Mouse (Mus musculus): Measurements from ENCODE around the gene Dnajb12. TPM values are rescaled to one million over a fixed set of nuclear protein-coding genes. Genes with fewer than 3 reads are reported as not detected.

Gene Dnajb12
- total and polyA plus RNA-seq, 2 experiments from 2014 or later: 23.5 to 41.1 TPM

GRCm38 (mm10) chr10:59900939-59901338 is 21.6 kb downstream of the Dnajb12 start:
- Histone ChIP-seq H3K4me1 (ENCODE audit: insufficient read depth) (peaks cover 46% of the 10 kb centered on the region), H3K27me3 (ENCODE audit: insufficient read depth, low read length) (no peaks in the 10 kb centered on the region), H3K4me3 (ENCODE audit: low read depth, low read length) (no peak overlapping the region), H3K9ac (no peak overlapping the region), H3K9me3 (ENCODE audit: low read length) (no peaks in the 10 kb centered on the region), H3K27ac (ENCODE audit: low read depth, low read length) (peak overlapping the region; percentile 96), H3K36me3 (ENCODE audit: insufficient read depth) (peaks cover 11% of the 10 kb centered on the region), H3K4me2 (ENCODE audit: low read depth) (no peak overlapping the region)
- DNase-seq (no peak), ATAC-seq (no peak)
- WGBS: 36% methylated on average over 4 of the region's 4 CpGs
- TF ChIP-seq CTCF (IDR thresholded peaks at IDR 0.05; ENCODE audit: low read depth): no peak

- Histone ChIP-seq H3K9ac (no peak overlapping the region), H3K27ac (ENCODE audit: low read depth, low read length) (0 out of 2 replicates have a peak overlapping the region, but pooled peaks have one; percentile 16), H3K4me2 (ENCODE audit: low read depth) (no peak overlapping the region), H3K4me1 (ENCODE audit: insufficient read depth) (peaks cover 43% of the 10 kb centered on the region), H3K4me3 (ENCODE audit: low read depth, low read length) (no peak overlapping the region), H3K9me3 (ENCODE audit: low read length) (no peaks in the 10 kb centered on the region), H3K36me3 (ENCODE audit: insufficient read depth) (peaks cover 7% of the 10 kb centered on the region), H3K27me3 (ENCODE audit: insufficient read depth, low read length) (no peaks in the 10 kb centered on the region)
- 89% methylated on average over 1 of the region's 1 CpGs for WGBS
- DNase-seq (no peak), ATAC-seq (no peak)
- TF ChIP-seq CTCF (IDR thresholded peaks at IDR 0.05; ENCODE audit: low read depth): no peak
These were observed 22.1 kb downstream of the Dnajb12 start for GRCm38 (mm10) chr10:59901463-59901862.

- Histone ChIP-seq H3K27me3 (ENCODE audit: insufficient read depth, low read length) (no peaks in the 10 kb centered on the region), H3K4me1 (ENCODE audit: insufficient read depth) (peaks cover 37% of the 10 kb centered on the region), H3K36me3 (ENCODE audit: insufficient read depth) (peaks cover under 1% of the 10 kb centered on the region; the same call in 1 of the 2 replicates), H3K4me2 (ENCODE audit: low read depth) (no peak overlapping the region), H3K9ac (no peak overlapping the region), H3K27ac (ENCODE audit: low read depth, low read length) (no peak overlapping the region), H3K4me3 (ENCODE audit: low read depth, low read length) (no peak overlapping the region), H3K9me3 (ENCODE audit: low read length) (no peaks in the 10 kb centered on the region)
- TF ChIP-seq CTCF (IDR thresholded peaks at IDR 0.05; ENCODE audit: low read depth): no peak
- 67% methylated on average over 8 of the region's 8 CpGs for WGBS
- DNase-seq: no peak
- ATAC-seq: no peak
These were observed 22.7 kb downstream of the Dnajb12 start for GRCm38 (mm10) chr10:59901986-59902605.

- Histone ChIP-seq H3K9ac (no peak overlapping the region), H3K4me3 (ENCODE audit: low read depth, low read length) (no peak overlapping the region), H3K27ac (ENCODE audit: low read depth, low read length) (no peak overlapping the region), H3K4me1 (ENCODE audit: insufficient read depth) (peaks cover 32% of the 10 kb centered on the region), H3K36me3 (ENCODE audit: insufficient read depth) (no peaks in the 10 kb centered on the region), H3K9me3 (ENCODE audit: low read length) (no peaks in the 10 kb centered on the region), H3K4me2 (ENCODE audit: low read depth) (no peak overlapping the region), H3K27me3 (ENCODE audit: insufficient read depth, low read length) (no peaks in the 10 kb centered on the region)
- DNase-seq (no peak), ATAC-seq (no peak)
- WGBS: 68% methylated on average over 8 of the region's 8 CpGs
- no peak for TF ChIP-seq CTCF (IDR thresholded peaks at IDR 0.05; ENCODE audit: low read depth)
These were observed 23.2 kb downstream of the Dnajb12 start for GRCm38 (mm10) chr10:59902606-59902990.

- Histone ChIP-seq H3K9me3 (ENCODE audit: low read length) (no peaks in the 10 kb centered on the region), H3K27ac (ENCODE audit: low read depth, low read length) (no peak overlapping the region), H3K27me3 (ENCODE audit: insufficient read depth, low read length) (no peaks in the 10 kb centered on the region), H3K4me3 (ENCODE audit: low read depth, low read length) (no peak overlapping the region), H3K36me3 (ENCODE audit: insufficient read depth) (no peaks in the 10 kb centered on the region), H3K9ac (no peak overlapping the region), H3K4me2 (ENCODE audit: low read depth) (no peak overlapping the region), H3K4me1 (ENCODE audit: insufficient read depth) (peaks cover 29% of the 10 kb centered on the region)
- WGBS: 68% methylated on average over 7 of the region's 7 CpGs
- ATAC-seq (no peak), DNase-seq (no peak)
- no peak for TF ChIP-seq CTCF (IDR thresholded peaks at IDR 0.05; ENCODE audit: low read depth)
These were observed 23.8 kb downstream of the Dnajb12 start for GRCm38 (mm10) chr10:59903170-59903569.

- no peak overlapping the region for H3K4me2 ChIP-seq (ENCODE audit: low read depth)
- H3K9ac ChIP-seq: no peak overlapping the region
- TF ChIP-seq CTCF (IDR thresholded peaks at IDR 0.05; ENCODE audit: low read depth): no peak
- H3K4me3 ChIP-seq (ENCODE audit: low read depth, low read length): no peak overlapping the region
- DNase-seq (no peak), ATAC-seq (no peak)
- H3K27ac ChIP-seq (ENCODE audit: low read depth, low read length): no peak overlapping the region
- no peaks in the 10 kb centered on the region for H3K27me3 ChIP-seq (ENCODE audit: insufficient read depth, low read length)
- no peaks in the 10 kb centered on the region for H3K9me3 ChIP-seq (ENCODE audit: low read length)
- H3K4me1 ChIP-seq (ENCODE audit: insufficient read depth): peaks cover 3% of the 10 kb centered on the region; the same call in 1 of the 2 replicates
- no peaks in the 10 kb centered on the region for H3K36me3 ChIP-seq (ENCODE audit: insufficient read depth)
- WGBS: 69% methylated on average over 3 of the region's 3 CpGs
These were observed 27.8 kb downstream of the Dnajb12 start for GRCm38 (mm10) chr10:59907080-59907609.

GRCm38 (mm10) chr10:59907695-59908299 is 28.4 kb downstream of the Dnajb12 start:
- H3K4me3 ChIP-seq (ENCODE audit: low read depth, low read length): no peak overlapping the region
- no peak for TF ChIP-seq CTCF (IDR thresholded peaks at IDR 0.05; ENCODE audit: low read depth)
- no peaks in the 10 kb centered on the region for H3K36me3 ChIP-seq (ENCODE audit: insufficient read depth)
- H3K27me3 ChIP-seq (ENCODE audit: insufficient read depth, low read length): no peaks in the 10 kb centered on the region
- no peak overlapping the region; the same call in 1 of the 2 replicates for H3K27ac ChIP-seq (ENCODE audit: low read depth, low read length)
- DNase-seq (no peak), ATAC-seq (no peak)
- H3K9ac ChIP-seq: no peak overlapping the region
- no peaks in the 10 kb centered on the region for H3K9me3 ChIP-seq (ENCODE audit: low read length)
- whole genome bisulfite sequencing: 20% methylated on average over 7 of the region's 7 CpGs
- no peak overlapping the region for H3K4me2 ChIP-seq (ENCODE audit: low read depth)
- H3K4me1 ChIP-seq (ENCODE audit: insufficient read depth): peaks cover 3% of the 10 kb centered on the region; the same call in 1 of the 2 replicates
